Mouse (Mus musculus) limb, embryonic 15.5 days (tissue): ENCODE measurements around the gene Usp9x. TPM values are rescaled to one million over a fixed set of nuclear protein-coding genes. Genes with fewer than 3 reads are reported as not detected.

ENCODE experiments used
- ATAC-seq: fragments of 200-750 bp; cut with Nextera tagmentation; 2 replicates; pipeline ENCODE4 v1.8.0; 2017; ENCODE audit warnings: low read depth, moderate TSS enrichment; ENCODE audit not compliant: insufficient number of reproducible peaks, low FRiP score, low TSS enrichment
- H3K27ac ChIP-seq: fragments of 300-500 bp; sonication (generic); 2 replicates; pipeline ENCODE4 v1.5.1; 2015; ENCODE audit warnings: moderate library complexity, mild to moderate bottlenecking, inconsistent platforms
- H3K27me3 ChIP-seq: fragments of 300-500 bp; sonication (generic); 2 replicates; pipeline ENCODE4 v1.6.1; 2015; ENCODE audit warnings: inconsistent platforms
- H3K36me3 ChIP-seq: fragments of 300-500 bp; sonication (generic); 2 replicates; pipeline ENCODE4 v1.6.1; 2015; ENCODE audit warnings: inconsistent platforms
- H3K4me1 ChIP-seq: fragments of 300-500 bp; sonication (generic); 2 replicates; pipeline ENCODE4 v1.6.1; 2015; ENCODE audit warnings: inconsistent platforms
- H3K4me2 ChIP-seq: fragments of 300-500 bp; sonication (generic); 2 replicates; pipeline ENCODE4 v1.6.1; 2015; ENCODE audit warnings: mild to moderate bottlenecking, inconsistent platforms
- H3K4me3 ChIP-seq: fragments of 300-500 bp; sonication (generic); 2 replicates; pipeline ENCODE4 v1.5.1; 2015; ENCODE audit warnings: mild to moderate bottlenecking, inconsistent platforms
- H3K9ac ChIP-seq: fragments of 300-500 bp; sonication (generic); 2 replicates; pipeline ENCODE4 v1.6.1; 2015; ENCODE audit warnings: inconsistent platforms
- H3K9me3 ChIP-seq: fragments of 300-500 bp; sonication (generic); 2 replicates; pipeline ENCODE4 v1.6.1; 2016; ENCODE audit warnings: inconsistent platforms
- WGBS: fragments of 180-500 bp; shearing (Covaris S2); methylation state at CpG from one replicate; pipeline ENCODE4 v1.1.7; 2015; 5-methylcytosine and 5-hydroxymethylcytosine counted together
- polyA plus RNA-seq: library from polyadenylated mRNA; unstranded; fragments of >200 nt; fragmentation: Nextera tagmentation; extraction: Ambion mirVana; gene quantifications from 2 replicates; pipeline ENCODE4 v1.2.1, GENCODE M21; 2015

The Usp9x gene
- 21.1 and 28.0 TPM in 2 replicates for polyA plus RNA-seq

- Histone ChIP-seq H3K4me1 (no peaks in the 10 kb centered on the region), H3K27ac (peak within 1 kb of the TSS; percentile 96), H3K9me3 (no peaks in the 10 kb centered on the region), H3K4me2 (peak within 1 kb of the TSS; percentile 44), H3K4me3 (peak within 1 kb of the TSS; percentile 68), H3K27me3 (peaks cover 17% of the 10 kb centered on the region; the same call in 1 of the 2 replicates), H3K9ac (peak within 1 kb of the TSS; percentile 69), H3K36me3 (no peaks in the 10 kb centered on the region)
- peak; percentile 92 for ATAC-seq
- WGBS, result 13% methylated on average over 29 of the region's 36 CpGs
Observed at GRCm38 (mm10) chrX:13071241-13071775, at the start of gene Usp9x. Gene Usp9x (plus strand): TSS chrX:13071498.

- Histone ChIP-seq H3K4me2 (no peak overlapping the region), H3K4me1 (no peaks in the 10 kb centered on the region), H3K9ac (no peak overlapping the region), H3K9me3 (no peaks in the 10 kb centered on the region), H3K4me3 (no peak overlapping the region), H3K27me3 (no peaks in the 10 kb centered on the region), H3K36me3 (no peaks in the 10 kb centered on the region), H3K27ac (no peak overlapping the region)
- 81% methylated on average over 5 of the region's 5 CpGs for WGBS
- ATAC-seq, result no peak
Observed at GRCm38 (mm10) chrX:13022547-13023310, 48.6 kb upstream of the Usp9x start.

GRCm38 (mm10) chrX:13024539-13025202 is 46.6 kb upstream of the Usp9x start:
- Histone ChIP-seq H3K4me3 (no peak overlapping the region), H3K9me3 (no peaks in the 10 kb centered on the region), H3K27ac (no peak overlapping the region), H3K4me1 (no peaks in the 10 kb centered on the region), H3K36me3 (no peaks in the 10 kb centered on the region), H3K27me3 (no peaks in the 10 kb centered on the region), H3K9ac (no peak overlapping the region), H3K4me2 (no peak overlapping the region)
- no peak for ATAC-seq
- 78% methylated on average over 1 of the region's 1 CpGs for WGBS

- Histone ChIP-seq H3K9me3 (no peaks in the 10 kb centered on the region), H3K27me3 (no peaks in the 10 kb centered on the region), H3K4me3 (no peak overlapping the region), H3K9ac (no peak overlapping the region), H3K27ac (no peak overlapping the region), H3K36me3 (no peaks in the 10 kb centered on the region), H3K4me1 (no peaks in the 10 kb centered on the region), H3K4me2 (no peak overlapping the region)
- WGBS, result 87% methylated on average over 8 of the region's 8 CpGs
- no peak for ATAC-seq
Observed at GRCm38 (mm10) chrX:13025286-13025685, 46.0 kb upstream of the Usp9x start.

- Histone ChIP-seq H3K4me3 (no peak overlapping the region), H3K27ac (no peak overlapping the region), H3K36me3 (no peaks in the 10 kb centered on the region), H3K9me3 (no peaks in the 10 kb centered on the region), H3K27me3 (no peaks in the 10 kb centered on the region), H3K9ac (no peak overlapping the region), H3K4me2 (no peak overlapping the region), H3K4me1 (no peaks in the 10 kb centered on the region)
- 82% methylated on average over 4 of the region's 4 CpGs for WGBS
- ATAC-seq, result no peak
Observed at GRCm38 (mm10) chrX:13028156-13028555, 43.1 kb upstream of the Usp9x start.

GRCm38 (mm10) chrX:13029996-13030395 is 41.3 kb upstream of the Usp9x start:
- Histone ChIP-seq H3K27ac (no peak overlapping the region), H3K27me3 (no peaks in the 10 kb centered on the region), H3K9me3 (no peaks in the 10 kb centered on the region), H3K4me3 (no peak overlapping the region), H3K36me3 (no peaks in the 10 kb centered on the region), H3K4me2 (no peak overlapping the region), H3K4me1 (no peaks in the 10 kb centered on the region), H3K9ac (no peak overlapping the region)
- no peak for ATAC-seq
- 89% methylated on average over 6 of the region's 6 CpGs for WGBS

- H3K9ac ChIP-seq, result no peak overlapping the region
- H3K9me3 ChIP-seq, result no peaks in the 10 kb centered on the region
- WGBS, result 90% methylated on average over 4 of the region's 4 CpGs
- H3K4me2 ChIP-seq, result no peak overlapping the region
- no peak for ATAC-seq
- H3K4me1 ChIP-seq, result no peaks in the 10 kb centered on the region
- no peaks in the 10 kb centered on the region for H3K27me3 ChIP-seq
- H3K36me3 ChIP-seq, result no peaks in the 10 kb centered on the region
- no peak overlapping the region for H3K27ac ChIP-seq
- H3K4me3 ChIP-seq, result no peak overlapping the region
Observed at GRCm38 (mm10) chrX:13037085-13037484, 34.2 kb upstream of the Usp9x start.

- 42% methylated on average over 3 of the region's 3 CpGs for WGBS
- no peak overlapping the region for H3K4me3 ChIP-seq
- H3K36me3 ChIP-seq, result no peaks in the 10 kb centered on the region
- H3K9me3 ChIP-seq, result no peaks in the 10 kb centered on the region
- H3K27ac ChIP-seq, result no peak overlapping the region
- no peak overlapping the region for H3K4me2 ChIP-seq
- no peaks in the 10 kb centered on the region for H3K4me1 ChIP-seq
- H3K9ac ChIP-seq, result no peak overlapping the region
- no peak for ATAC-seq
- H3K27me3 ChIP-seq, result no peaks in the 10 kb centered on the region
Observed at GRCm38 (mm10) chrX:13039211-13039610, 32.1 kb upstream of the Usp9x start.

- Histone ChIP-seq H3K4me1 (no peaks in the 10 kb centered on the region), H3K27me3 (no peaks in the 10 kb centered on the region), H3K36me3 (no peaks in the 10 kb centered on the region), H3K4me3 (no peak overlapping the region), H3K9ac (no peak overlapping the region), H3K9me3 (no peaks in the 10 kb centered on the region), H3K27ac (no peak overlapping the region), H3K4me2 (no peak overlapping the region)
- 55% methylated on average over 1 of the region's 1 CpGs for WGBS
- no peak for ATAC-seq
Observed at GRCm38 (mm10) chrX:13040391-13040790, 30.9 kb upstream of the Usp9x start.

GRCm38 (mm10) chrX:13041630-13042129 is 29.6 kb upstream of the Usp9x start:
- H3K27me3 ChIP-seq, result no peaks in the 10 kb centered on the region
- H3K4me2 ChIP-seq, result peak overlapping the region; percentile 39
- no peaks in the 10 kb centered on the region for H3K9me3 ChIP-seq
- H3K36me3 ChIP-seq, result no peaks in the 10 kb centered on the region
- H3K4me3 ChIP-seq, result peak overlapping the region; percentile 42
- H3K9ac ChIP-seq, result peak overlapping the region; percentile 15; the same call in 1 of the 2 replicates
- H3K27ac ChIP-seq, result peak overlapping the region; percentile 88
- H3K4me1 ChIP-seq, result no peaks in the 10 kb centered on the region
- WGBS, result 8% methylated on average over 34 of the region's 35 CpGs
- ATAC-seq, result peak; percentile 99

GRCm38 (mm10) chrX:13043780-13044179 is 27.5 kb upstream of the Usp9x start:
- H3K27me3 ChIP-seq, result no peaks in the 10 kb centered on the region
- ATAC-seq, result no peak
- 83% methylated on average over 2 of the region's 2 CpGs for WGBS

GRCm38 (mm10) chrX:13044666-13045065 is 26.6 kb upstream of the Usp9x start:
- 83% methylated on average over 5 of the region's 5 CpGs for WGBS
- Histone ChIP-seq H3K27ac (no peak overlapping the region), H3K36me3 (no peaks in the 10 kb centered on the region), H3K4me2 (no peak overlapping the region), H3K27me3 (no peaks in the 10 kb centered on the region), H3K4me1 (no peaks in the 10 kb centered on the region), H3K4me3 (no peak overlapping the region), H3K9me3 (no peaks in the 10 kb centered on the region), H3K9ac (no peak overlapping the region)
- ATAC-seq, result no peak

More at GRCm38 (mm10) chrX:13043780-13044179, 27.5 kb upstream of the Usp9x start:
- H3K27ac ChIP-seq, result no peak overlapping the region
- no peaks in the 10 kb centered on the region for H3K36me3 ChIP-seq
- H3K4me3 ChIP-seq, result no peak overlapping the region
- no peaks in the 10 kb centered on the region for H3K4me1 ChIP-seq
- H3K4me2 ChIP-seq, result no peak overlapping the region
- no peak overlapping the region for H3K9ac ChIP-seq
- no peaks in the 10 kb centered on the region for H3K9me3 ChIP-seq
